Mouse (Mus musculus): Measurements from ENCODE around the gene Actg1. TPM values are rescaled to one million over a fixed set of nuclear protein-coding genes. Genes with fewer than 3 reads are reported as not detected.
"Not testable (repeated sequence)": the region's sequence is repeated elsewhere in the genome, so short reads cannot be mapped to it uniquely, and the experiment has no call there.

Gene Actg1
- polyA plus RNA-seq, 1 experiment from 2014 or later: 3,231 TPM

DNA sequence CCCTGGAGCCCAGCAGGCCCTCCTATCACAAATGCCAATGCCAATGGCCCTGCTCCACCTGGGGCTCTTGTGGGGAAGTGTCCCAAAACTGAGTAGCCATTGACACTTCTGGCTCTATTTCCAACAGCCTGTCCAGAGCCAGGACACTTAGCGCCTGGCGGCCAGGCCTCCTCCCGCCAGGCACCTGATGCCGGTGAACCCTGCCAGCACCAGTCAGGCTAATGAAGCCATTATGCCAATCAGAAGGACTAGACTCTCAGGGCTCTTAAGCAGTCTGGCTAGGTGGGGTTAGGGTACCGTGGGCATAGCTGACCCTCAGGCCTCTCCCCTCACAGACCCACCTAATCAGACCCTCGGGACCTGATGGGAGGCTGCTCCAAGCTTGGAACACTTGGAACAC is 11.0 kb upstream of the Actg1 start:
- Histone ChIP-seq H3K27ac (replicated peaks) (no peak overlapping the region; the same call in 1 of the 2 replicates), H3K27me3 (no peaks in the 10 kb centered on the region; the same call in 1 of the 2 replicates), H3K9ac (replicated peaks) (no peak overlapping the region), H3K9me3 (no peaks in the 10 kb centered on the region), H3K36me3 (no peaks in the 10 kb centered on the region), H3K4me1 (peaks cover 25% of the 10 kb centered on the region), H3K4me3 (no peak overlapping the region), H3K4me2 (replicated peaks) (no peak overlapping the region)
- ATAC-seq (ENCODE audit: low FRiP score, low read depth): no peak
- WGBS: 85% methylated on average over 6 of the region's 6 CpGs

DNA sequence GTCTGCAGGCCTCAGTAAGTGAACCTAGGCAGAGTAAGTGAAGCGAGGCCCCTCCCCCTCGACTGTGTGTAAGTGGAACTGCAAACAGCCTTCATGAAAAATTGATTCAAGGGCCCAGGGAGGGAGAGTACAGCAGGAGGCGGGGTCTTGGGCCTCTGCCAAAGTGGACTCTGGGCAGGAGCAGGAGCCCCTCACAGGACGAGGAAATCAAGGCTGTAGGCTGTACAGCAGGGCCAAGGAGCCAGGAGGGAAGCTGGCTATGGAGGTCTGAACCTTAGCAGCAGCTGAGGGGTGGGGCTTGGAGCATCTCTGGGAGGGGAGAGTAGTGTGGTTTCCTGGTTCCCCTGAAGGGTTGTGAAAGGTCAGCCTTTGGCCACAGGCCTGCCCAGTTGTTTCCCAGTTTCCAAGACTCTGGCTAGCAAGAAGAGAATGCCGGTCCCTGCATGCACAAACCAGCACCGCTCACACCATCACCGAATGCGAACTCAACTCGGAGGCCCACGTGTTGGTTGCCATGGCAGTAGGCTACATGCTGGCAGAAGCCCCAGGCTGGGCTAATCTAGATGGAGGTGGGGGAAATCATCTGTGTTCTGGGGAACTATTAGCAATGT is 9.6 kb upstream of the Actg1 start:
- H3K4me2 ChIP-seq (replicated peaks): peak overlapping the region; percentile 24
- no peaks in the 10 kb centered on the region for H3K36me3 ChIP-seq
- 10% methylated on average over 10 of the region's 10 CpGs for WGBS
- H3K4me3 ChIP-seq: no peak overlapping the region
- peak; percentile 73 for ATAC-seq (ENCODE audit: low FRiP score, low read depth)
- no peaks in the 10 kb centered on the region for H3K9me3 ChIP-seq
- H3K9ac ChIP-seq (replicated peaks): peak overlapping the region; percentile 24; the same call in 1 of the 2 replicates
- peak overlapping the region; percentile 90 for H3K27ac ChIP-seq (replicated peaks)
- H3K27me3 ChIP-seq: peaks cover 5% of the 10 kb centered on the region; the same call in 1 of the 2 replicates
- peaks cover 34% of the 10 kb centered on the region for H3K4me1 ChIP-seq

DNA sequence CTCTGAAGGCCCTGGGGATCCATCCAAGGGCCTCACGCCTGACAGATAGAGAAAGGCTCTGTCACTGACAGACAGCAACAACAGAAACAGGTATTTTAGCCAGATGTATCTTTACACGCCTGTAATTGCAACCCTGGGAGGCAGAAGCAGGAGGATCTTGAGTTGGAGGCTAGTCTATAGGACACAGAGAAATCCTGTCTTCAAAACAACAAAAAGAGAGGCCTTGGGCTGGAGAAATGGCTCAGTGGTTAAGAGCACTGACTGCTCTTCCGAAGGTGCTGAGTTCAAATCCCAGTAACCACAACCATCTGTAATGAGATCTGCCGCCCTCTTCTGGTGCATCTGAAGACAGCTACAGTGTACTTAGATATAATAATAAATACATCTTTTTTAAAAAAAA is 8.6 kb upstream of the Actg1 start:
- no peak for ATAC-seq (ENCODE audit: low FRiP score, low read depth)
- H3K27ac ChIP-seq (replicated peaks): peak overlapping the region; percentile 90; the same call in 1 of the 2 replicates
- H3K4me1 ChIP-seq: peaks cover 39% of the 10 kb centered on the region
- 88% methylated on average over 4 of the region's 4 CpGs for WGBS
- peaks cover 8% of the 10 kb centered on the region; the same call in 1 of the 2 replicates for H3K27me3 ChIP-seq
- H3K9ac ChIP-seq (replicated peaks): no peak overlapping the region
- no peaks in the 10 kb centered on the region for H3K9me3 ChIP-seq
- no peaks in the 10 kb centered on the region for H3K36me3 ChIP-seq
- no peak overlapping the region for H3K4me2 ChIP-seq (replicated peaks)
- H3K4me3 ChIP-seq: no peak overlapping the region

DNA sequence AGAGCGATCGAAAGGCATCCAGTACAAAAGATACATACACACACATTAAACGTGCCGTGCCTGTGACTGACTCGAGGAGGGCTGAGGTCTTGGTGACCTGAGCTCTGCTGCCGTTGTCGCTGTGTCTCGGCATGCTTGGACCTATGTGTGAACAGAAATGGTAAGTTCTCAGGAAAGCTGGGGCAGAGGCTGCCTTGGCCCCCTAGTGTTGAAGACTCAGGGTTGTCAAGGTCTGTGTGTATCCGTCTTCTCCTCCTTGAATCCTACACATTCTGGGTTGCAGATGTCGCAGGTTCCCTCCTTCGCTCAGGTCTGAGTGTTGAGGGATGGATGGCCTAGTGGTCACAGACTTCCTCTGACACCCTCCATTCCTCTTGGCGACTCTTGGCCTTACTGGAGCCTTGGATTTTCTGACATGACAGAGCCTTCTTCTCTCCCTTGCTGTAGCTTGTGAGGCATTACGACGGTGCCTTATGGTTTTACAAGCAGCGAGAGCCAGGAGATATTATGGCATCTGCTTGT is 8.0 kb upstream of the Actg1 start:
- H3K27me3 ChIP-seq: peaks cover 11% of the 10 kb centered on the region; the same call in 1 of the 2 replicates
- no peak overlapping the region for H3K27ac ChIP-seq (replicated peaks)
- H3K4me3 ChIP-seq: no peak overlapping the region
- no peak overlapping the region for H3K9ac ChIP-seq (replicated peaks)
- H3K4me1 ChIP-seq: peaks cover 39% of the 10 kb centered on the region
- no peak overlapping the region for H3K4me2 ChIP-seq (replicated peaks)
- no peaks in the 10 kb centered on the region for H3K36me3 ChIP-seq
- ATAC-seq (ENCODE audit: low FRiP score, low read depth): no peak
- no peaks in the 10 kb centered on the region for H3K9me3 ChIP-seq
- 90% methylated on average over 15 of the region's 15 CpGs for WGBS

DNA sequence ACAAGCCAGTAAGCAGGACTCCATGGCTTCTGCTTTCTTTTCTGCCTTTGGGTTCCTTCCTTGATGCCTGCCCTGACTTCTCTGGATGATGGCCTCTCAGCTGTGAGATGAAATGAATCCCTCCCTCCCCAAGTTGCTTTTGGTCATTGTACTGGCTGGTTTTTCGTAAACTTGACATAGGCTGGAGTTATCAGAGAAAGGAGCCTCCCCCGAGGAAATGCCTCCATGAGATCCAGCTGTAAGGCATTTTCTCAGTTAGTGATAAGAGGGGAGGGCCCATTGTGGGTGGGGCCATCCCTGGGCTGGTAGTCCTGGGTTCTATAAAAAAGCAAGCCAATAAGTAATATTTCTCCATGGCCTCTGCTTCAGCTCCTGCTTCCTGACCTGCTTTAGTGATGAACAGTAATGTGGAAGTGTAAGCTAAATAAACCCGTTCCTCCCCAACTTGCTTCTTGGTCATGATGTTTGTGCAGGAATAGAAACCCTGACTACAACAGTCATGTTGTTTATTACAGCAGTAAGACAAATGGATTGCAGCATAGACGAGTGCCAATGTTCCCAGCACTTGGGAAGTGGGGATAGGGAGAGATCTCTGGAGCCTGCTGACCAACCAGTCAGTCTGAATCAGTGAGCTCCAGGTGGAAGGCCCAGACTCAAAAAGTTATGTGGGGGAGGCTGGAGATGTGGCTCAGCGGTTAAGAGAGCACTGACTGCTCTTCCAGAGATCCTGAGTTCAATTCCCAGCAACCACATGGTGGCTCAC is 7.1 kb upstream of the Actg1 start:
- WGBS: 85% methylated on average over 5 of the region's 5 CpGs
- H3K36me3 ChIP-seq: no peaks in the 10 kb centered on the region

DNA sequence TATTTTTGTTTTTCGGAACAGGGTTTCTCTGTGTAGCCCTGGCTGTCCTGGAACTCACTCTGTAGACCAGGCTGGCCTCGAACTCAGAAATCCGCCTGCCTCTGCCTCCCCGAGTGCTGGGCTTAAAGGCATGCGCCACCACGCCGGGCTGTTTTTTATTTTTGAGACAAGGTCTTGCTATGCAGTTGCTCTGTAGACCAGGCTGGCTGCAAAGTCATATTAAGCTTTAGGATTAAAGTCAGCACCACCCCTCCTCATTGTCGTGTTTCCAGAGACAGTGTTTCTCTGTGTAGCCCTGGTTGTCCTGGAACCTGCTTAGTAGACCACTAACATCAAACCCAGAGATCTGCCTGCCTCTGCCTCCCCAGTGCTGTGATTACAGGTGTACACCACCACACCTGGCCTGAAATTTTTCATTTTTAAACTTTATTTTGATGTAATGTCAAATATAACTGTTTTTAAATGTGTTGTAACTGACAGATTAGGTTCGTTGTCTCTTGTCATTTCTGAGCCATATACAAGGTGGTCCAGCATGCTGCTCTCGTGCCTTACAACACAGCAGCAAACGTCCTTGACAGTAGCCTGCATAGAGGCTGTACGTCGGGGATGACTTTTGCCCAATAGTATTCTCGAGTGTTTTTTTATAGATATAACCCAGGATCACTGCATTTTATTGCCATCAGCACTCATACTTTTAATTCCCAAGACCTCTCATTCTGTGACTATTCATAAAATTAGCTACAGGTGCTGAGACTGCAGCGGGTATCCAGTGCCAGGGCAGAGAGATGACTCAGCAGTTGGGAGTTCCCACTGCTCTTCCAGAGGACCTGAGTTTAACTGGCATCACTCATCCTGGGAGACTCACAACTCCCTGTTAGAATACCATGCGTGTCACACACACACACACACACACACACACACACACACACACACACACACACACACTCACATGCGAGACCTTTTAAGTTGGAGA is 6.2 kb upstream of the Actg1 start:
- H3K4me2 ChIP-seq (replicated peaks): no peak overlapping the region
- WGBS: 91% methylated on average over 17 of the region's 17 CpGs

More for the DNA sequence above, 7.1 kb upstream of the Actg1 start:
- Histone ChIP-seq H3K4me1 (peaks cover 45% of the 10 kb centered on the region), H3K9ac (replicated peaks) (no peak overlapping the region), H3K27me3 (peaks cover 11% of the 10 kb centered on the region; the same call in 1 of the 2 replicates), H3K4me2 (replicated peaks) (no peak overlapping the region), H3K9me3 (no peaks in the 10 kb centered on the region), H3K4me3 (no peak overlapping the region), H3K27ac (replicated peaks) (no peak overlapping the region)
- no peak for ATAC-seq (ENCODE audit: low FRiP score, low read depth)

DNA sequence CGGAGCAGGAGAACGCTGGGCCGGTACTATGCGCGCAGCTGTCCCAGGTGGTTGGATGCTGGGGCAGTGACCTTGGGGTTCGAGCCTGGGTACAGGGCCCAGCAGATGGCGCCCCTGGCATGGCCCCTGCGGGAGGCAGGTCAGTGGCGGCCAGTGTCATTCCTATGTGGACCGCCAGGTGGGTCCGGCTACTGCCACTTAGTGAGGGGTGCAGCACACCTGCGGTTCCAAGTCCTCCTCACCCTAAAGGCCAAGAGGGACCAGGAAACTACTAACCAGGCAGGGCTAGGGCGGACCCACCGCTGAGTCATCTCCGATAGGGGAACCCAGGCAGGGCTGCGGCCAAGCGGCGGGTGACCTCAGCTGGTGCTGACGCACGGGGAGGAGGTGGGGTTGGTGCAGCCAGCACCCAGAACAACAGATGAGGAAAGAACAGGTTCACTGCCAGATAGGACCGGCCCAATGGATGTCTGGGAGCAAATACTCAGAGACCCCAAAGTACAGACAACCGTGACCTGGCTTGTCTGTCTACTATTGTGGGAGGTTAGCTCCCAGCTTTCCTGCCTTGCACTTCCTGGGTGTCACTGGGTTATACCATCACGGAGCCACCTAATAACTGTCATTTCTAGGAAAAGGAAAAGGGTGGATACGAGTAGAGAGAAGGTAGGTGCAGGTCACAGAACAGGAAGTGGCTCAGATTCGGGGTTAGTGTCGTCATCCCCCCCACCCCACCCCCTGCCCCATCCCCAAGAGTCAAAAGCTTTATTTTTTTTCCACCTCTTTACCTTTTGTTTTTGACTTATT is 5.4 kb upstream of the Actg1 start:
- no peak overlapping the region for H3K9ac ChIP-seq (replicated peaks)
- peak overlapping the region; percentile 8; the same call in 1 of the 2 replicates for H3K4me2 ChIP-seq (replicated peaks)
- H3K36me3 ChIP-seq: no peaks in the 10 kb centered on the region
- no peaks in the 10 kb centered on the region for H3K9me3 ChIP-seq
- peak overlapping the region; percentile 46; the same call in 1 of the 2 replicates for H3K27ac ChIP-seq (replicated peaks)
- no peak for ATAC-seq (ENCODE audit: low FRiP score, low read depth)
- H3K4me1 ChIP-seq: peaks cover 51% of the 10 kb centered on the region
- peaks cover 11% of the 10 kb centered on the region; the same call in 1 of the 2 replicates for H3K27me3 ChIP-seq
- H3K4me3 ChIP-seq: no peak overlapping the region
- WGBS: 25% methylated on average over 26 of the region's 26 CpGs

More for the DNA sequence above, 6.2 kb upstream of the Actg1 start:
- Histone ChIP-seq H3K27ac (replicated peaks) (no peak overlapping the region), H3K27me3 (peaks cover 11% of the 10 kb centered on the region; the same call in 1 of the 2 replicates), H3K9ac (replicated peaks) (no peak overlapping the region), H3K9me3 (no peaks in the 10 kb centered on the region), H3K4me1 (peaks cover 54% of the 10 kb centered on the region), H3K4me3 (no peak overlapping the region), H3K36me3 (no peaks in the 10 kb centered on the region)
- ATAC-seq (ENCODE audit: low FRiP score, low read depth): no peak

DNA sequence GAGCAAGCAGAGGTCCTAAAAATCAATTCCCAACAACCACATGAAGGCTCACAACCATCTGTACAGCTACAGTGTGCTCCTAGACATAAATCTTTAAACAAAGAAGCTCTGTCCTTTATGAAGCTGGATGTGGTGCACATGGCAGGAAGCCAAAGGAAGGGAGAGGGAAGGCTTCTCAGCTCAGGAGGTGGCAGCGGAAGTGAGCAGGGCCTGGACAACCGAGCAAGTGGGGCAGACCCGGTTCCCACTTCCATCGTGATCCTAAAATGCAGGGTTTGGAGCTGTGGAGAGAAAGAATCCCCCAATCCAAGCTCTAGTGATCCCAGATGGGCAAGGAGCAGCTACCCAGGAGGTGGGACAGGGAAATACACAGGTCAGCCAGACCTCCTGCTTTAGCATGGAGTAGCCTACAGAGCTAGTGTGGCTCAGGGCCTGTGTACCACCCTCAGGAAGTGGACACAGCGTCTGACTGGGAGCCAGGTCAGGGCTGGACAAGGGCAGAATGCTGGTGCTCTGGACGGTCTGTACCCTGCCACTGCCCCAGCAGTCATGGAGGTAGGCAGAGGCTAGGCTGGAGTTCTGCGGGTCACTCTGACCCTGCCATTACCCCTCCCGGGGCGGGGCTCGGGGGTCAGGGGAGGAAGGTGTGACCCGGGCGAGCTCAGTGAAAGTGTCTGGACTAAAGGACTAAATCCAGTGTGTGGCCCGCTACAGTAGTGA is 4.4 kb upstream of the Actg1 start:
- peaks cover 41% of the 10 kb centered on the region for H3K4me1 ChIP-seq
- H3K27me3 ChIP-seq: peaks cover 11% of the 10 kb centered on the region; the same call in 1 of the 2 replicates
- ATAC-seq (ENCODE audit: low FRiP score, low read depth): no peak
- H3K4me2 ChIP-seq (replicated peaks): no peak overlapping the region
- H3K4me3 ChIP-seq: no peak overlapping the region
- no peaks in the 10 kb centered on the region for H3K9me3 ChIP-seq
- peak overlapping the region; percentile 46 for H3K27ac ChIP-seq (replicated peaks)
- H3K36me3 ChIP-seq: no peaks in the 10 kb centered on the region
- H3K9ac ChIP-seq (replicated peaks): no peak overlapping the region
- 76% methylated on average over 13 of the region's 13 CpGs for WGBS

DNA sequence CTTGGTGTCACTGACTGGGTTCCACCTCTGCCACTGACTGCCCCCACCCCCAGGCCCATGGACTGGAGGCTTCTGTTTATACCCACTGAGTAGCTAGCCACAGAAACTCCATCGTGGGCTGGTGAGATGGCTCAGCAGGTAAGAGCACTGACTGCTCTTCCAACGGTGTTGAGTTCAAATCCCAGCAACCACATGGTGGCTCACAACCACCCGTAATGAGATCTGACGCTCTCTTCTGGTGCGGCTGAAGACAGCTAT is 3.7 kb upstream of the Actg1 start:
- WGBS: 94% methylated on average over 5 of the region's 5 CpGs

DNA sequence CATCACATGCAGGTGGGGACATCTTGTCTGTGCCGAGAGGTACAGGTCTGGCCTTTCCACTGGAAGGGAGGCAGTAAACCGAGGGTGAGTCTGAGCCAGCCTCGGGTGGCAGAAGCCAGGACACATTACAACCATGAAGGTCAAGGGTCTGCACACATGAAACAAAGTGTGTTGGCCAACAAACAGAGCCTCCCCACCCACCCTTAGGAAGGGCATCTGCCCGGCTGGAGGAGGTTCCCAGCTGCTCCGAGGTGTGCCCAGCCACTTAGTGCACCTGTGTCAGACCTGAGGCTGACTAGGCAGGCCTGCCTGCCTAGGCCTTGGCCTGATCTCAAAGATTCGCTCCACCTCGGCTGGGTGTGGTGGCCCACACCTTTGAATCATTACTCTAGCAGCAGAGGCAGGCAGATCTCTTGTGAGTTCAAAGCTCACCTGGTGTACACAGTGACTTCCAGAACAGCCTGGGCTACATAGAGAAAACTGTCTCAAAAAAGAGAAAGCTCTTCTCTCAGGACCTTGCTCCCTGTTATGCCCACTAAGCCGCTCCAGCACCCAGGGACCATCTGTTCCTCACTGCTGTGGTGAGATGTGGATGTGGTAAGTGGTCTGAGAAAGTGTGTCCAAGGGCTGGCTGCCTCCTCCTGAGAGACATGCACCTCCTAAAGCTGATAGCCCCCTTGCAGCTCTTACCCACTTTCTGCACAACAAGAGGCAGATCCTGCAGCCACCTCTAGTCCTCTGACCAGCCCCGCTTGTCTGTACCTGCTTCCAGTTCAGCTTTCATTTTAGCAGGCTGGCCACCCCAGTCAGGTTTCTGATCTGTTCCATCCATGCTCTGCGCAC is 3.1 kb upstream of the Actg1 start:
- H3K27ac ChIP-seq (replicated peaks): peak overlapping the region; percentile 100
- H3K36me3 ChIP-seq: peaks cover 7% of the 10 kb centered on the region
- no peak for ATAC-seq (ENCODE audit: low FRiP score, low read depth)
- no peak overlapping the region for H3K4me3 ChIP-seq
- no peaks in the 10 kb centered on the region for H3K9me3 ChIP-seq
- no peak overlapping the region for H3K4me2 ChIP-seq (replicated peaks)
- H3K9ac ChIP-seq (replicated peaks): no peak overlapping the region; the same call in 1 of the 2 replicates
- H3K4me1 ChIP-seq: peaks cover 38% of the 10 kb centered on the region
- peaks cover 11% of the 10 kb centered on the region; the same call in 1 of the 2 replicates for H3K27me3 ChIP-seq
- WGBS: 88% methylated on average over 10 of the region's 10 CpGs

More for the DNA sequence above, 3.7 kb upstream of the Actg1 start:
- not testable (repeated sequence) for H3K9me3 ChIP-seq; H3K4me2 ChIP-seq (replicated peaks); H3K9ac ChIP-seq (replicated peaks); ATAC-seq (ENCODE audit: low FRiP score, low read depth); H3K4me3 ChIP-seq; H3K36me3 ChIP-seq
- H3K4me1 ChIP-seq: peaks cover 35% of the 10 kb centered on the region
- H3K27ac ChIP-seq (replicated peaks): peak overlapping the region; percentile 100
- peaks cover 11% of the 10 kb centered on the region; the same call in 1 of the 2 replicates for H3K27me3 ChIP-seq
